Mouse (Mus musculus) lung, embryonic 16.5 days (tissue): ENCODE data around the gene Soga1. TPM values are rescaled to one million over a fixed set of nuclear protein-coding genes. Genes with fewer than 3 reads are reported as not detected.

ENCODE experiments used
- ATAC-seq: fragments of 200-750 bp; cut with Nextera tagmentation; 2 replicates; pipeline ENCODE4 v1.8.0; 2017; ENCODE audit warnings: low read depth, mild to moderate bottlenecking, moderate library complexity
- H3K27ac ChIP-seq: fragments of 300-500 bp; sonication (generic); 2 replicates; pipeline ENCODE4 v1.5.1; 2014; ENCODE audit warnings: mild to moderate bottlenecking, control low read depth, low read length
- H3K27me3 ChIP-seq: fragments of 300-500 bp; sonication (generic); 2 replicates; pipeline ENCODE4 v1.6.1; 2014; ENCODE audit warnings: low read depth, low read length, mixed read lengths; ENCODE audit not compliant: control insufficient read depth, insufficient read depth
- H3K36me3 ChIP-seq: fragments of 300-500 bp; sonication (generic); 2 replicates; pipeline ENCODE4 v1.6.1; 2014; ENCODE audit warnings: low read length; ENCODE audit not compliant: control insufficient read depth, insufficient read depth
- H3K4me1 ChIP-seq: fragments of 300-500 bp; sonication (generic); replicated peaks from 2 replicates; pipeline ENCODE4 v1.6.1; 2014; ENCODE audit warnings: low read length, mixed read lengths; ENCODE audit not compliant: control insufficient read depth, insufficient read depth
- H3K4me2 ChIP-seq: fragments of 300-500 bp; sonication (generic); 2 replicates; pipeline ENCODE4 v1.6.1; 2014; ENCODE audit warnings: low read depth, low read length, control low read depth
- H3K4me3 ChIP-seq: fragments of 300-500 bp; sonication (generic); 2 replicates; pipeline ENCODE4 v1.5.1; 2014; ENCODE audit warnings: mild to moderate bottlenecking, low read length, control low read depth
- H3K9ac ChIP-seq: fragments of 300-500 bp; sonication (generic); 2 replicates; pipeline ENCODE4 v1.6.1; 2014; ENCODE audit warnings: low read length, control low read depth
- H3K9me3 ChIP-seq: fragments of 300-500 bp; sonication (generic); 2 replicates; pipeline ENCODE4 v1.6.1; 2016; ENCODE audit warnings: low read length; ENCODE audit not compliant: control insufficient read depth
- WGBS: fragments of 180-500 bp; shearing (Covaris S2); extraction: QIAGEN DNeasy Blood & Tissue Kit; methylation state at CpG from one replicate; pipeline ENCODE4 v1.1.7; 2014; 5-methylcytosine and 5-hydroxymethylcytosine counted together
- polyA plus RNA-seq: library from polyadenylated mRNA; unstranded; fragments of >200 nt; fragmentation: Nextera tagmentation; extraction: Ambion mirVana; gene quantifications from 2 replicates; pipeline ENCODE4 v1.2.1, GENCODE M21; 2015

Soga1 gene
- polyA plus RNA-seq, 1 experiment from 2014 or later: 4.1 TPM

GRCm38 (mm10) chr2:157084831-157085585 lies 6.0 kb upstream of the Soga1 start:
- WGBS: 66% methylated on average over 7 of the region's 7 CpGs

GRCm38 (mm10) chr2:157081960-157082359 lies 2.9 kb upstream of the Soga1 start:
- no peak overlapping the region for H3K27ac ChIP-seq
- peaks cover 13% of the 10 kb centered on the region for H3K4me1 ChIP-seq
- H3K9ac ChIP-seq: no peak overlapping the region
- no peaks in the 10 kb centered on the region for H3K36me3 ChIP-seq
- ATAC-seq: no peak
- H3K27me3 ChIP-seq: no peaks in the 10 kb centered on the region
- H3K4me3 ChIP-seq: no peak overlapping the region
- no peak overlapping the region for H3K4me2 ChIP-seq
- 32% methylated on average over 7 of the region's 7 CpGs for WGBS
- no peaks in the 10 kb centered on the region for H3K9me3 ChIP-seq

More at GRCm38 (mm10) chr2:157084831-157085585, 6.0 kb upstream of the Soga1 start:
- peak; percentile 34; the same call in 1 of the 2 replicates for ATAC-seq
- Histone ChIP-seq H3K9me3 (no peaks in the 10 kb centered on the region), H3K9ac (no peak overlapping the region), H3K4me1 (peaks cover 4% of the 10 kb centered on the region; the same call in 1 of the 2 replicates), H3K27me3 (no peaks in the 10 kb centered on the region), H3K4me3 (no peak overlapping the region), H3K36me3 (no peaks in the 10 kb centered on the region), H3K27ac (no peak overlapping the region), H3K4me2 (no peak overlapping the region)

GRCm38 (mm10) chr2:157081331-157081730 lies 2.3 kb upstream of the Soga1 start:
- no peaks in the 10 kb centered on the region for H3K9me3 ChIP-seq
- H3K4me3 ChIP-seq: no peak overlapping the region
- no peak overlapping the region for H3K27ac ChIP-seq
- H3K4me1 ChIP-seq: peaks cover 20% of the 10 kb centered on the region
- H3K27me3 ChIP-seq: no peaks in the 10 kb centered on the region
- no peak overlapping the region for H3K4me2 ChIP-seq
- no peak for ATAC-seq
- no peaks in the 10 kb centered on the region for H3K36me3 ChIP-seq
- WGBS: 92% methylated on average over 8 of the region's 8 CpGs
- no peak overlapping the region for H3K9ac ChIP-seq

- WGBS: 10% methylated on average over 16 of the region's 16 CpGs
- no peaks in the 10 kb centered on the region for H3K27me3 ChIP-seq
- H3K9me3 ChIP-seq: no peaks in the 10 kb centered on the region
- H3K4me1 ChIP-seq: peaks cover 31% of the 10 kb centered on the region
- H3K4me2 ChIP-seq: peak overlapping the region; percentile 65
- H3K36me3 ChIP-seq: no peaks in the 10 kb centered on the region
- H3K4me3 ChIP-seq: peak overlapping the region; percentile 80
- ATAC-seq: no peak
- H3K27ac ChIP-seq: peak overlapping the region; percentile 95
- peak overlapping the region; percentile 95 for H3K9ac ChIP-seq
Measured at GRCm38 (mm10) chr2:157079701-157080180, 687 bp upstream of the Soga1 start.

GRCm38 (mm10) chr2:157078059-157078792 lies 828 bp downstream of the Soga1 start:
- Histone ChIP-seq H3K4me2 (peak overlapping the region; percentile 65), H3K27ac (peak overlapping the region; percentile 95), H3K4me3 (peak overlapping the region; percentile 80), H3K27me3 (no peaks in the 10 kb centered on the region), H3K9ac (peak overlapping the region; percentile 95), H3K9me3 (no peaks in the 10 kb centered on the region), H3K4me1 (peaks cover 44% of the 10 kb centered on the region), H3K36me3 (no peaks in the 10 kb centered on the region)
- WGBS: under 1% methylated on average over 44 of the region's 79 CpGs
- ATAC-seq: peak; percentile 10

- no peaks in the 10 kb centered on the region for H3K9me3 ChIP-seq
- no peaks in the 10 kb centered on the region for H3K36me3 ChIP-seq
- WGBS: under 1% methylated on average over 15 of the region's 15 CpGs
- peaks cover 49% of the 10 kb centered on the region for H3K4me1 ChIP-seq
- ATAC-seq: peak; percentile 36
- peak overlapping the region; percentile 80 for H3K4me3 ChIP-seq
- peak overlapping the region; percentile 95 for H3K9ac ChIP-seq
- no peaks in the 10 kb centered on the region for H3K27me3 ChIP-seq
- H3K4me2 ChIP-seq: peak overlapping the region; percentile 65
- peak overlapping the region; percentile 95 for H3K27ac ChIP-seq
Measured at GRCm38 (mm10) chr2:157077641-157078058, 1.4 kb downstream of the Soga1 start.

- Histone ChIP-seq H3K4me3 (peak overlapping the region; percentile 80), H3K4me2 (peak overlapping the region; percentile 65), H3K4me1 (peaks cover 54% of the 10 kb centered on the region), H3K27ac (peak overlapping the region; percentile 95), H3K36me3 (no peaks in the 10 kb centered on the region), H3K9me3 (no peaks in the 10 kb centered on the region), H3K9ac (peak overlapping the region; percentile 95), H3K27me3 (no peaks in the 10 kb centered on the region)
- WGBS: 14% methylated on average over 5 of the region's 5 CpGs
- ATAC-seq: no peak
Measured at GRCm38 (mm10) chr2:157077160-157077559, 1.9 kb downstream of the Soga1 start.

- Histone ChIP-seq H3K27ac (peak overlapping the region; percentile 43), H3K4me3 (peak overlapping the region; percentile 80), H3K36me3 (no peaks in the 10 kb centered on the region), H3K9me3 (no peaks in the 10 kb centered on the region), H3K4me2 (peak overlapping the region; percentile 65), H3K4me1 (peaks cover 60% of the 10 kb centered on the region), H3K27me3 (no peaks in the 10 kb centered on the region), H3K9ac (0 out of 2 replicates have a peak overlapping the region, but pooled peaks have one; percentile 9)
- ATAC-seq: no peak
- WGBS: 60% methylated on average over 7 of the region's 7 CpGs
Measured at GRCm38 (mm10) chr2:157076585-157076984, 2.5 kb downstream of the Soga1 start.

- no peaks in the 10 kb centered on the region for H3K9me3 ChIP-seq
- H3K27me3 ChIP-seq: no peaks in the 10 kb centered on the region
- H3K4me3 ChIP-seq: peak overlapping the region; percentile 80
- H3K4me1 ChIP-seq: peaks cover 69% of the 10 kb centered on the region
- ATAC-seq: no peak
- WGBS: 7% methylated on average over 3 of the region's 3 CpGs
- peak overlapping the region; percentile 50 for H3K9ac ChIP-seq
- H3K27ac ChIP-seq: peak overlapping the region; percentile 82
- peak overlapping the region; percentile 65 for H3K4me2 ChIP-seq
- no peaks in the 10 kb centered on the region for H3K36me3 ChIP-seq
Measured at GRCm38 (mm10) chr2:157075685-157076084, 3.4 kb downstream of the Soga1 start.
